Mouse (Mus musculus): ENCODE measurements around the gene Slc8a1. TPM values are rescaled to one million over a fixed set of nuclear protein-coding genes. Genes with fewer than 3 reads are reported as not detected.

Slc8a1 gene
- polyA plus RNA-seq, 1 experiment from 2014 or later, result 2.3 TPM

DNA sequence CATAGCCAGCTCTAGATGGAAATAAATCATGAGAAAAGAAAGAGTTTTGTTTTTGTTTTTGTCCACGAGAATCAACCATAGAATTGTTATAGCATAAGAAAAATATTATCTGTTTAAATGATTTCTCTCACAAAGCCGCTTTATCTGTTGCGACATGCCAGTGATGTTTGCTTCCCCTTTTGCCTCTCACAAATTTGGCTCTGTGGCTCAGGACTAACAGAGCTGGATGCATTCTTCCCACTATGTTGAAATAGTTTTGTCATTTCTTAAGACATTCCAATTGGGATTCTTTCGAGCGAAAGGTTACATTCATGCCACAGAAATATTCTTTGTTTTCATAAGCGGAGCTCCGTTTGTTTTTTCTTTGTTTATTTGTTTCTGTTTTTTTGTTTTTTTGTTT is 359.7 kb downstream of the Slc8a1 start:
- Histone ChIP-seq H3K27me3 (replicated peaks; ENCODE audit: control insufficient read depth, insufficient read depth, low read length) (no peaks in the 10 kb centered on the region), H3K4me2 (no peak overlapping the region), H3K36me3 (ENCODE audit: control insufficient read depth, insufficient read depth, low read length) (no peaks in the 10 kb centered on the region), H3K9ac (ENCODE audit: low read depth, low read length) (no peak overlapping the region), H3K4me3 (ENCODE audit: low read depth, low read length) (no peak overlapping the region), H3K4me1 (replicated peaks; ENCODE audit: control insufficient read depth, insufficient read depth, low read length) (no peaks in the 10 kb centered on the region), H3K9me3 (ENCODE audit: control insufficient read depth, low read length) (no peaks in the 10 kb centered on the region), H3K27ac (ENCODE audit: low read depth, low read length) (no peak overlapping the region)
- DNase-seq (ENCODE audit: low spot score) (no peak), ATAC-seq (replicated peaks; ENCODE audit: low FRiP score) (no peak)
- 76% methylated on average over 7 of the region's 7 CpGs for WGBS

GRCm38 (mm10) chr17:81377757-81378299 is 360.3 kb downstream of the Slc8a1 start:
- no peak overlapping the region for H3K27ac ChIP-seq (ENCODE audit: low read depth, low read length)
- WGBS, result 64% methylated on average over 5 of the region's 5 CpGs
- DNase-seq (ENCODE audit: low spot score), result no peak
- H3K36me3 ChIP-seq (ENCODE audit: control insufficient read depth, insufficient read depth, low read length), result no peaks in the 10 kb centered on the region
- no peak overlapping the region for H3K4me2 ChIP-seq
- H3K4me1 ChIP-seq (replicated peaks; ENCODE audit: control insufficient read depth, insufficient read depth, low read length), result no peaks in the 10 kb centered on the region
- ATAC-seq (replicated peaks; ENCODE audit: low FRiP score), result no peak
- no peak overlapping the region for H3K9ac ChIP-seq (ENCODE audit: low read depth, low read length)
- H3K9me3 ChIP-seq (ENCODE audit: control insufficient read depth, low read length), result no peaks in the 10 kb centered on the region
- H3K4me3 ChIP-seq (ENCODE audit: low read depth, low read length), result no peak overlapping the region
- H3K27me3 ChIP-seq (replicated peaks; ENCODE audit: control insufficient read depth, insufficient read depth, low read length), result no peaks in the 10 kb centered on the region

GRCm38 (mm10) chr17:81377195-81377594 is 361.0 kb downstream of the Slc8a1 start:
- ATAC-seq (replicated peaks; ENCODE audit: low FRiP score) (no peak), DNase-seq (ENCODE audit: low spot score) (no peak)
- WGBS, result 70% methylated on average over 1 of the region's 1 CpGs
- H3K27me3 ChIP-seq (replicated peaks; ENCODE audit: control insufficient read depth, insufficient read depth, low read length), result no peaks in the 10 kb centered on the region
- no peak overlapping the region for H3K4me3 ChIP-seq (ENCODE audit: low read depth, low read length)
- H3K27ac ChIP-seq (ENCODE audit: low read depth, low read length), result no peak overlapping the region
- H3K4me2 ChIP-seq, result no peak overlapping the region
- H3K9me3 ChIP-seq (ENCODE audit: control insufficient read depth, low read length), result no peaks in the 10 kb centered on the region
- H3K36me3 ChIP-seq (ENCODE audit: control insufficient read depth, insufficient read depth, low read length), result no peaks in the 10 kb centered on the region
- H3K4me1 ChIP-seq (replicated peaks; ENCODE audit: control insufficient read depth, insufficient read depth, low read length), result no peaks in the 10 kb centered on the region
- no peak overlapping the region for H3K9ac ChIP-seq (ENCODE audit: low read depth, low read length)

- H3K4me3 ChIP-seq (ENCODE audit: low read depth, low read length), result no peak overlapping the region
- no peak overlapping the region for H3K27ac ChIP-seq (ENCODE audit: low read depth, low read length)
- no peak overlapping the region for H3K4me2 ChIP-seq
- ATAC-seq (replicated peaks; ENCODE audit: low FRiP score), result no peak
- no peaks in the 10 kb centered on the region for H3K9me3 ChIP-seq (ENCODE audit: control insufficient read depth, low read length)
- H3K36me3 ChIP-seq (ENCODE audit: control insufficient read depth, insufficient read depth, low read length), result no peaks in the 10 kb centered on the region
- WGBS, result 79% methylated on average over 6 of the region's 6 CpGs
- H3K9ac ChIP-seq (ENCODE audit: low read depth, low read length), result no peak overlapping the region
- no peaks in the 10 kb centered on the region for H3K27me3 ChIP-seq (replicated peaks; ENCODE audit: control insufficient read depth, insufficient read depth, low read length)
- DNase-seq (ENCODE audit: low spot score), result no peak
- H3K4me1 ChIP-seq (replicated peaks; ENCODE audit: control insufficient read depth, insufficient read depth, low read length), result no peaks in the 10 kb centered on the region
These were observed 362.3 kb downstream of the Slc8a1 start for GRCm38 (mm10) chr17:81375901-81376300.

- Histone ChIP-seq H3K9ac (ENCODE audit: low read depth, low read length) (no peak overlapping the region), H3K36me3 (ENCODE audit: control insufficient read depth, insufficient read depth, low read length) (no peaks in the 10 kb centered on the region), H3K9me3 (ENCODE audit: control insufficient read depth, low read length) (no peaks in the 10 kb centered on the region), H3K27me3 (replicated peaks; ENCODE audit: control insufficient read depth, insufficient read depth, low read length) (no peaks in the 10 kb centered on the region), H3K4me3 (ENCODE audit: low read depth, low read length) (no peak overlapping the region), H3K4me2 (no peak overlapping the region), H3K27ac (ENCODE audit: low read depth, low read length) (no peak overlapping the region), H3K4me1 (replicated peaks; ENCODE audit: control insufficient read depth, insufficient read depth, low read length) (no peaks in the 10 kb centered on the region)
- DNase-seq (ENCODE audit: low spot score) (no peak), ATAC-seq (replicated peaks; ENCODE audit: low FRiP score) (no peak)
- WGBS, result 81% methylated on average over 2 of the region's 2 CpGs
These were observed 369.1 kb downstream of the Slc8a1 start for GRCm38 (mm10) chr17:81369036-81369435.

- WGBS, result 81% methylated on average over 2 of the region's 2 CpGs
- H3K4me1 ChIP-seq (replicated peaks; ENCODE audit: control insufficient read depth, insufficient read depth, low read length), result no peaks in the 10 kb centered on the region
These were observed 369.7 kb downstream of the Slc8a1 start for GRCm38 (mm10) chr17:81368503-81368902.

DNA sequence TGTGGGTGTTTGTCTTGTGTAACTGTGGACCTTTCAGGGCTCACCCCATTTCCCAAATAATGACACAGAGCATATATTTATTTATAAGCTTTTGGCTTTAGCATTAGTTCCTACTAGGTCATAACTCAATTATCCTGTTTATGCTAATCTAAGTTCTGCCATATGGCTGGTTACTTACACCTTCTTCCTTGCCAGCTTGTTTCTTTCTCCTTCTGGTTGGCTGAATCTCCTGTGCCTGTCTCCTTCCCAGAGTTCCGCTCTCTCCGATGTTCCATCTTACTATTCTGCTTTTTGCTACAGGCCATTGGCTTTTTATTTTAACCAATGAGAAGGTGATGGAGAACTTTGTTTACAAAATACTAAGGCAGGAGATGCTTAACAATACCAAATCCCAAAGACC is 374.8 kb downstream of the Slc8a1 start:
- no peaks in the 10 kb centered on the region for H3K27me3 ChIP-seq (replicated peaks; ENCODE audit: control insufficient read depth, insufficient read depth, low read length)
- no peak overlapping the region for H3K27ac ChIP-seq (ENCODE audit: low read depth, low read length)
- DNase-seq (ENCODE audit: low spot score), result no peak
- no peaks in the 10 kb centered on the region for H3K9me3 ChIP-seq (ENCODE audit: control insufficient read depth, low read length)
- H3K9ac ChIP-seq (ENCODE audit: low read depth, low read length), result no peak overlapping the region
- H3K4me1 ChIP-seq (replicated peaks; ENCODE audit: control insufficient read depth, insufficient read depth, low read length), result no peaks in the 10 kb centered on the region
- WGBS, result 98% methylated on average over 2 of the region's 2 CpGs
- H3K4me3 ChIP-seq (ENCODE audit: low read depth, low read length), result no peak overlapping the region
- no peaks in the 10 kb centered on the region for H3K36me3 ChIP-seq (ENCODE audit: control insufficient read depth, insufficient read depth, low read length)
- no peak for ATAC-seq (replicated peaks; ENCODE audit: low FRiP score)
- no peak overlapping the region for H3K4me2 ChIP-seq

More at GRCm38 (mm10) chr17:81368503-81368902, 369.7 kb downstream of the Slc8a1 start:
- H3K9ac ChIP-seq (ENCODE audit: low read depth, low read length), result no peak overlapping the region
- no peak for DNase-seq (ENCODE audit: low spot score)
- H3K27me3 ChIP-seq (replicated peaks; ENCODE audit: control insufficient read depth, insufficient read depth, low read length), result no peaks in the 10 kb centered on the region
- no peak overlapping the region for H3K4me3 ChIP-seq (ENCODE audit: low read depth, low read length)
- H3K36me3 ChIP-seq (ENCODE audit: control insufficient read depth, insufficient read depth, low read length), result no peaks in the 10 kb centered on the region
- H3K4me2 ChIP-seq, result no peak overlapping the region
- H3K27ac ChIP-seq (ENCODE audit: low read depth, low read length), result no peak overlapping the region
- no peaks in the 10 kb centered on the region for H3K9me3 ChIP-seq (ENCODE audit: control insufficient read depth, low read length)
- ATAC-seq (replicated peaks; ENCODE audit: low FRiP score), result no peak

GRCm38 (mm10) chr17:81360571-81360970 is 377.6 kb downstream of the Slc8a1 start:
- H3K4me1 ChIP-seq (replicated peaks; ENCODE audit: control insufficient read depth, insufficient read depth, low read length), result no peaks in the 10 kb centered on the region
- ATAC-seq (replicated peaks; ENCODE audit: low FRiP score), result no peak
- H3K4me2 ChIP-seq, result no peak overlapping the region
- WGBS, result 78% methylated on average over 2 of the region's 2 CpGs
- DNase-seq (ENCODE audit: low spot score), result no peak
- H3K36me3 ChIP-seq (ENCODE audit: control insufficient read depth, insufficient read depth, low read length), result no peaks in the 10 kb centered on the region
- H3K27ac ChIP-seq (ENCODE audit: low read depth, low read length), result no peak overlapping the region
- no peaks in the 10 kb centered on the region for H3K27me3 ChIP-seq (replicated peaks; ENCODE audit: control insufficient read depth, insufficient read depth, low read length)
- H3K9ac ChIP-seq (ENCODE audit: low read depth, low read length), result no peak overlapping the region
- H3K4me3 ChIP-seq (ENCODE audit: low read depth, low read length), result no peak overlapping the region
- no peaks in the 10 kb centered on the region for H3K9me3 ChIP-seq (ENCODE audit: control insufficient read depth, low read length)

DNA sequence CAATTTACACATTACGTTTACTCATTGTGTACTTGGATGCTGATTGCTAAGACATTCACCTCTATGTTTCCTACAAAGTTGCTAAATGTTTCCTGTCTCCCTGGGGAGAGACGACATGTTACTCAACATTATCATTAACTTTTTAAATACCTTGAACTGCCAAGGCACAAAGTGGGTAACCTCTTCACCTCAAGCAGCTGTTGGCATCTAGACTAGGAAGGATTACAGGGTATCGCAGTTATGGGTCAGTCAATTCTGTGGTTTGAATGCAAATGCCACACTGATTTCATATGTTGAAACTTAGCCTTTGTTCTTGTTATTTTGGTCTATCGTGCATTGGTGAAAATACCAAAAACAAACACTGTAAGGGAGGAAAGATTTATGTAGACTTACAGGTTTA is 378.1 kb downstream of the Slc8a1 start:
- no peaks in the 10 kb centered on the region for H3K36me3 ChIP-seq (ENCODE audit: control insufficient read depth, insufficient read depth, low read length)
- ATAC-seq (replicated peaks; ENCODE audit: low FRiP score), result no peak
- DNase-seq (ENCODE audit: low spot score), result no peak
- no peak overlapping the region for H3K4me2 ChIP-seq
- WGBS, result 78% methylated on average over 4 of the region's 4 CpGs
- H3K4me3 ChIP-seq (ENCODE audit: low read depth, low read length), result no peak overlapping the region
- H3K9ac ChIP-seq (ENCODE audit: low read depth, low read length), result no peak overlapping the region
- H3K9me3 ChIP-seq (ENCODE audit: control insufficient read depth, low read length), result no peaks in the 10 kb centered on the region
- H3K4me1 ChIP-seq (replicated peaks; ENCODE audit: control insufficient read depth, insufficient read depth, low read length), result no peaks in the 10 kb centered on the region
- H3K27me3 ChIP-seq (replicated peaks; ENCODE audit: control insufficient read depth, insufficient read depth, low read length), result no peaks in the 10 kb centered on the region
- no peak overlapping the region for H3K27ac ChIP-seq (ENCODE audit: low read depth, low read length)

Data from liver, embryonic 11.5 days (tissue).